Mouse (Mus musculus) forebrain, embryonic 12.5 days (tissue): ENCODE data around the gene Alkbh4. TPM values are rescaled to one million over a fixed set of nuclear protein-coding genes. Genes with fewer than 3 reads are reported as not detected.

Source experiments
- microRNA-seq: library from miRNA; unstranded; fragments of <30 nt; microRNA quantifications from one replicate; pipeline ENCODE4, GENCODE M21; 2017
- polyA plus RNA-seq: library from polyadenylated mRNA; unstranded; fragments of >200 nt; fragmentation: Nextera tagmentation; extraction: Ambion mirVana; gene quantifications from 2 replicates; pipeline ENCODE4 v1.2.1, GENCODE M21; 2016

Alkbh4 gene
- polyA plus RNA-seq, 1 experiment from 2014 or later = 21.9 TPM

Small RNA genes lying within 50 kb of the gene (microRNA-seq; reads per million reads assigned to microRNA genes)
- gene Mir7035 = not detected

Other genes with a start within 250 kb of the Alkbh4 start
- 7.8 and 10.7 TPM in 2 replicates for gene Hspb1, start 248.2 kb upstream of the Alkbh4 start, polyA plus RNA-seq
- 410 and 460 TPM in 2 replicates for gene Ywhag, start 201.5 kb upstream of the Alkbh4 start, polyA plus RNA-seq
- gene Ssc4d, start 161.6 kb upstream of the Alkbh4 start, polyA plus RNA-seq = 1.1 and 1.7 TPM in 2 replicates
- gene Zp3, start 156.0 kb upstream of the Alkbh4 start, polyA plus RNA-seq = 0.28 TPM in 1 of 2 replicates, not detected in the other
- gene Dtx2, start 141.3 kb upstream of the Alkbh4 start, polyA plus RNA-seq = 29.7 and 32.9 TPM in 2 replicates
- not detected in 2 replicates for gene Upk3b, start 97.7 kb upstream of the Alkbh4 start, polyA plus RNA-seq
- gene Upk3bl, start 81.7 kb upstream of the Alkbh4 start, polyA plus RNA-seq = 0.32 and 0.92 TPM in 2 replicates
- 6.2 and 8.0 TPM in 2 replicates for gene Rasa4, start 52.2 kb upstream of the Alkbh4 start, polyA plus RNA-seq
- gene Polr2j, start 19.5 kb upstream of the Alkbh4 start, polyA plus RNA-seq = 246 and 256 TPM in 2 replicates
- gene Lrwd1, start 72 bp upstream of the Alkbh4 start, polyA plus RNA-seq = 44.2 and 46.1 TPM in 2 replicates
- gene Orai2, start 34.6 kb downstream of the Alkbh4 start, polyA plus RNA-seq = 14.7 TPM in 2 replicates
- gene Prkrip1, start 62.8 kb downstream of the Alkbh4 start, polyA plus RNA-seq = 71.0 and 80.1 TPM in 2 replicates
- 19.6 and 21.7 TPM in 2 replicates for gene Sh2b2, start 110.4 kb downstream of the Alkbh4 start, polyA plus RNA-seq